27 mouse cellular contexts compared by ENCODE assay signal in genomic region chr2:13486470-13486869, GRCm38 (mm10). TPM values are rescaled to one million over a fixed set of nuclear protein-coding genes. Genes with fewer than 3 reads are reported as not detected.
DNase-seq lines count a peak whose midpoint lies in the region; ATAC-seq lines count a peak whose summit lies in the region.
"Had no signal": no experiment of that assay in that cellular context is flagged by ENCODE, and none has a peak within 500 bp of the region (broad histone marks: within the 10 kb centered on the region; RNA-seq: fewer than 3 reads in every experiment).

No protein-coding gene starts in this region.

- no peak overlapping the region for H3K9ac ChIP-seq in stomach, embryonic 16.5 days (ENCODE audit: low read length)
- H3K9ac ChIP-seq: embryonic facial prominence, embryonic 12.5 days; forebrain, embryonic 12.5 days; heart, embryonic 15.5 days; hindbrain, embryonic 13.5 days had no signal

- no peaks in the 10 kb centered on the region for H3K27me3 ChIP-seq in stomach, embryonic 16.5 days (ENCODE audit: control insufficient read depth, insufficient read depth, low read length)
- H3K27me3 ChIP-seq: embryonic facial prominence, embryonic 12.5 days; forebrain, embryonic 12.5 days; heart, embryonic 15.5 days; hindbrain, embryonic 13.5 days had no signal

- H3K4me3 ChIP-seq in stomach, embryonic 16.5 days (replicated peaks; ENCODE audit: low read length) = no peak overlapping the region
- H3K4me3 ChIP-seq: embryonic facial prominence, embryonic 12.5 days; forebrain, embryonic 12.5 days; heart, embryonic 15.5 days; hindbrain, embryonic 13.5 days had no signal

- H3K4me1 ChIP-seq in stomach, embryonic 16.5 days (ENCODE audit: control insufficient read depth, insufficient read depth, low read length) = no peaks in the 10 kb centered on the region
- H3K4me1 ChIP-seq: embryonic facial prominence, embryonic 12.5 days; hindbrain, embryonic 13.5 days had no signal

- ATAC-seq in stomach, embryonic 16.5 days (ENCODE audit: insufficient read depth, low FRiP score) = peak; percentile 66
- ATAC-seq in frontal cortex, adult (ENCODE audit: low TSS enrichment) = no peak
- ATAC-seq in megakaryocyte progenitor cell, adult 5-6 weeks (replicated peaks; ENCODE audit: poor library complexity) = no peak
- ATAC-seq: CD4-positive, CD25-positive, alpha-beta regulatory T cell, adult 4 months; forebrain, embryonic 16.5 days; hindbrain, postnatal 0 days had no signal

- no peak overlapping the region for H3K4me2 ChIP-seq in stomach, embryonic 16.5 days (ENCODE audit: low read depth, low read length)
- H3K4me2 ChIP-seq: embryonic facial prominence, embryonic 12.5 days; forebrain, embryonic 12.5 days; heart, embryonic 11.5 days; heart, embryonic 15.5 days; hindbrain, embryonic 13.5 days had no signal

- WGBS in stomach, embryonic 16.5 days = 64% methylated on average over 8 of the region's 8 CpGs

- peak; percentile 83 for DNase-seq in heart, adult 11 months
- no peak for DNase-seq in heart, adult 8-10 months (ENCODE audit: low spot score)
- peak; percentile 6 for DNase-seq in urinary bladder, postnatal 14 days (ENCODE audit: low spot score)
- no peak for DNase-seq in urinary bladder, postnatal 10 days (ENCODE audit: low spot score)
- DNase-seq in R1 (ENCODE audit: low read depth, low spot score) = peak; percentile 27
- DNase-seq: adrenal gland, adult 8-10 months; B cell, adult 2 months; cerebellum, adult 11 months; cerebellum, adult 8-10 months; cerebellum, postnatal 14 days; embryo, embryonic 11 days; gastrocnemius, postnatal 36 days; heart, adult 18-20 months; heart, postnatal 14 days had no signal

- H3K27ac ChIP-seq in stomach, embryonic 16.5 days (ENCODE audit: low read length) = no peak overlapping the region
- H3K27ac ChIP-seq: embryonic facial prominence, embryonic 12.5 days; forebrain, embryonic 12.5 days; heart, embryonic 15.5 days; hindbrain, embryonic 13.5 days; hindbrain, postnatal 0 days had no signal

- no peaks in the 10 kb centered on the region for H3K9me3 ChIP-seq in stomach, embryonic 16.5 days (replicated peaks; ENCODE audit: control insufficient read depth, low read length)
- H3K9me3 ChIP-seq: embryonic facial prominence, embryonic 12.5 days; forebrain, embryonic 12.5 days; G1E; heart, embryonic 15.5 days; hindbrain, embryonic 13.5 days had no signal

- no peaks in the 10 kb centered on the region for H3K36me3 ChIP-seq in stomach, embryonic 16.5 days (ENCODE audit: control insufficient read depth, insufficient read depth, low read length)
- H3K36me3 ChIP-seq: embryonic facial prominence, embryonic 12.5 days; forebrain, embryonic 12.5 days; G1E; heart, embryonic 15.5 days; hindbrain, embryonic 13.5 days had no signal

RNA-seq across cellular contexts. Expression of gene Cubn, which starts 5.1 kb away (rescaled TPM):
- 1 to 10 TPM in 2 of 4 experiments, under 1 TPM in 2; 0.95 to 1.4 (median 1.1) TPM for total RNA-seq in heart, adult 8-10 months (2022)
- 0.54 and 0.84 TPM in 2 replicates for polyA plus RNA-seq in stomach, embryonic 16.5 days (2015; fragmentation: Nextera tagmentation; extraction: Ambion mirVana)
- total RNA-seq in megakaryocyte progenitor cell, adult 5-6 weeks (2015) = not detected in 2 replicates
- not detected in 2 replicates for total RNA-seq in megakaryocyte progenitor cell, adult 5-6 weeks (2017)
- total RNA-seq: hematopoietic stem cell, adult 5-6 weeks had no signal
- polyA plus RNA-seq: G1E had no signal

RNA-seq across cellular contexts. Expression of gene Trdmt1, which starts 58.0 kb away (rescaled TPM):
- 1 to 10 TPM; 6.3 to 8.9 (median 7.5) TPM for total RNA-seq in heart, adult 8-10 months (2022)
- polyA plus RNA-seq in stomach, embryonic 16.5 days (2015; fragmentation: Nextera tagmentation; extraction: Ambion mirVana) = 8.0 and 8.4 TPM in 2 replicates
- 13.9 and 14.4 TPM in 2 replicates for total RNA-seq in megakaryocyte progenitor cell, adult 5-6 weeks (2015)
- 16.4 and 17.7 TPM in 2 replicates for total RNA-seq in megakaryocyte progenitor cell, adult 5-6 weeks (2017)

Comparison
In these comparisons a context has a peak if more than half of its experiments do, and no peak if none do; other contexts are left out.
1. DNase-seq: peak in heart, adult 11 months (single experiment), urinary bladder, postnatal 14 days (single experiment) and R1 (single experiment); none in heart, adult 8-10 months (single experiment) and urinary bladder, postnatal 10 days (single experiment).